Mouse (Mus musculus): ENCODE measurements around the gene Elp5.
"Not testable (repeated sequence)": the region's sequence is repeated elsewhere in the genome, so short reads cannot be mapped to it uniquely, and the experiment has no call there.

Elp5 gene

DNA sequence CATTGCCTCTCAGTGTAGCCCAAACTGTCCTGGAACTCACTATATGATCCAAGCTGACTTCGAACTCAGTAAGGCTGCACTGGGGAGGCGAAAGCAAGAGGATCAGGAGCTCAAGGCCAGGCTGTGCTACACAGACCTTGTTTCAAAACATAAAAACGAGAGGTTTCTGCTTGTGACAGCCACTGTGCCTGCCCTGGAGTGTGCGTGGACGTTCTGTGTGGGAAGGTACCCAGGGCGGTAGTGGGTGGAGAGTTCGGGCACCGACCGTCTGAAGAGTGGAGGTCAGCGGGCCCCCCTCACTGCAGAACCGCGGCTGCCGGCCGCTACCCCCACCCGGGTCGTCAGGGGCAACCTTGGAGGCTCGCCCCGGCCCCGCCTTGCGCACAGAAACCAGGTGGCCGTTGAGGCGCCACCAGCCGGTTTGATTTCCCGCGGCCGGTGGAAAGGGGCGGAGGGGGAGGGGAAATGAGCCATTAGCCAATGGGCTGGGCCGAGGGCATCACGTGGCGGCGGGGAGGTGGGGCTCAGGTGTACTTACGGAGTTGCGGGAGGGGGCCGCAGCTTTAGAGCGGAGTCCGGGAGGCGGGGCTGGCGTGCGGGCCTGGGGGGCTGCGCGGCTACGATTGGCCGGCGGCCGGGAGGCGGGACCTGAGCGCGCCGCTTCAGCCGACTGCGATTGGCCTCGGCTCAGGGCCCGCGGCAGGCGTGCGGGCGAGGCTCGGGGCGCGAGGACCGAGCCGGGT is 47.0 kb downstream of the Elp5 start, which contains the start of gene Ybx2:
Ybx2 (plus strand) TSS at position 660 of the 743 bp plus-strand sequence.
- DNase-seq (ENCODE audit: extremely low spot score, low read depth, low spot score): peak; percentile 33

DNA sequence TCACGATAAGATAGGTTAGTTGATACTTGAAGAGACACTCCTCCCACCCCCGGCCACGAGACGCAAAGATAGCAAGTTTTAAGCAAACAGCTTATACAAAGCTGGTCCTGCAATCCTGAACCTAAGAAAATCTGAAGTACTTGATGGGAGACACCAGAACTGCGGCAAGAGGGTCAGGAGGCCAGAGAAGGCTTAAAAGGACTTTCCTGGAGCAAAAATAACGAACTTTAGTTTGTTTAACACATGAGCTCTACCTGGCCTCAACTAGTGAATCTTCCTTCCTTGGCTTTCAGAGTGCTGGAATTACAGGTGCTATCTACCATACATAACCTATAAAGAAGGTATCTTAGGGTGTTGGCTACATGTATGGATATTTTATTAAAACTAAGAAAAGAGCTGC is 47.6 kb downstream of the Elp5 start:
- no peak for DNase-seq (ENCODE audit: extremely low spot score, low read depth, low spot score)

DNA sequence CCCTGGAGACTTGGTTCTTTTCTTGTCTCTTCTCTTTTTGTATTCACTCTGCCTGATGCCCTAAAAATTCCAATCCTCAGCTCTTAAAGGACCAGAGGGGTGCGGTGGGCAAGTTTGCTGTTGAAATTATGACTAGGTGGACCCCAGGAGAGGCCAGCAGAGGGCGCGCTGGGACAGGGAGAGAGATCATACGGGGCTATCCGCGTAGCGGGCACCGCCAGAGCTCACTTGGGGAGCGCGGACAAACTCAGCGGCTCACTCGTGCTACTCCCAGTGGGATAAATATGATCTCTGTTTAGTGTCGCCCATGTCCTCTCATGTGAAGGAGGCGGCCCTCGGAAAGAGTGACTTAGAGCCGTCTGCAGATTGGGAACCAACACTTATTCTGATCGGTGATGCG is 48.1 kb downstream of the Elp5 start:
- DNase-seq (ENCODE audit: extremely low spot score, low read depth, low spot score): peak; percentile 81

- DNase-seq (ENCODE audit: extremely low spot score, low read depth, low spot score): no peak
Measured at GRCm38 (mm10) chr11:69933066-69933465, 49.3 kb downstream of the Elp5 start.

GRCm38 (mm10) chr11:69932254-69932653 is 50.1 kb downstream of the Elp5 start:
- no peak for DNase-seq (ENCODE audit: extremely low spot score, low read depth, low spot score)

- DNase-seq (ENCODE audit: extremely low spot score, low read depth, low spot score): no peak
Measured at GRCm38 (mm10) chr11:69931769-69932168, 50.5 kb downstream of the Elp5 start.

GRCm38 (mm10) chr11:69930967-69931537 is 51.3 kb downstream of the Elp5 start:
- DNase-seq (ENCODE audit: extremely low spot score, low read depth, low spot score): no peak

- not testable (repeated sequence) for DNase-seq (ENCODE audit: extremely low spot score, low read depth, low spot score)
Measured at GRCm38 (mm10) chr11:69930176-69930575, 52.1 kb downstream of the Elp5 start.

GRCm38 (mm10) chr11:69929712-69930111 is 52.6 kb downstream of the Elp5 start:
- DNase-seq (ENCODE audit: extremely low spot score, low read depth, low spot score): no peak

DNA sequence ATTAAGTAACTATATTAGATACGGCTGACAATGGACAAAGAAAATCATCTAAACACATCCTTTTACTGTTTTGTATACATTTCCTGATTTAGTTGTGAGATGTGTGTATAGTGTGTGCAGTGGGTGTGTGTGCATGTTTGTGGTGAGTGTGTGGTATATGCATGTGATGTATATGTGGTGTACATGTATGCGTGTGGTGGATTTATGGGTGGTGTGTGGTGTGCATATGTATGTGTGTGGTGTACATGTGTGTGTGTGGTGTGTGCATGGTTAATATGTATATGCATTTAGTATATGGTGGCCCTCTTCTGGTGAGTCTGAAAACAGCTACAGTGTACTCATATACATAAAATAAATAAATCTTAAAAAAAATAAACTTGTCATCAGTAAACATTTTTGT is 54.8 kb downstream of the Elp5 start:
- no peak for DNase-seq (ENCODE audit: extremely low spot score, low read depth, low spot score)

DNA sequence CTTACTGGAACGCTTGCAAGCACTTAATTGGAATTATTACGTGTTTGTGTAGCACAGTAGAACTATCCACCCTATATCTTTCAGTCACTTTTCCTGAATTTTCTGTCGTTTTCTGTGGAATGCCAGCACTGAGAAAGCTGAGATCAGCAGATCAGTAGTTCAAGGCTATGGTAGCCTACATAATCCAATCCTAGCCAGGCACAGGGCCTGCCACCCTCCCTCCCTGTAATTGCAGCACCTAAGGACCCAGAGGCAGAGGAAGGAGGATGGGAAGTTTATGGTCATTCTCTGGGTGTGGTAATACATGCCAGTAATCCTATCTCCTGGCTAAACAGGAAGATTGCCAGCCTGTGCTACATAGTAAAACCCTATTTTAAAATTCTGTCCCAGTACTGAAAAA is 59.5 kb downstream of the Elp5 start:
- DNase-seq (ENCODE audit: extremely low spot score, low read depth, low spot score): no peak

DNA sequence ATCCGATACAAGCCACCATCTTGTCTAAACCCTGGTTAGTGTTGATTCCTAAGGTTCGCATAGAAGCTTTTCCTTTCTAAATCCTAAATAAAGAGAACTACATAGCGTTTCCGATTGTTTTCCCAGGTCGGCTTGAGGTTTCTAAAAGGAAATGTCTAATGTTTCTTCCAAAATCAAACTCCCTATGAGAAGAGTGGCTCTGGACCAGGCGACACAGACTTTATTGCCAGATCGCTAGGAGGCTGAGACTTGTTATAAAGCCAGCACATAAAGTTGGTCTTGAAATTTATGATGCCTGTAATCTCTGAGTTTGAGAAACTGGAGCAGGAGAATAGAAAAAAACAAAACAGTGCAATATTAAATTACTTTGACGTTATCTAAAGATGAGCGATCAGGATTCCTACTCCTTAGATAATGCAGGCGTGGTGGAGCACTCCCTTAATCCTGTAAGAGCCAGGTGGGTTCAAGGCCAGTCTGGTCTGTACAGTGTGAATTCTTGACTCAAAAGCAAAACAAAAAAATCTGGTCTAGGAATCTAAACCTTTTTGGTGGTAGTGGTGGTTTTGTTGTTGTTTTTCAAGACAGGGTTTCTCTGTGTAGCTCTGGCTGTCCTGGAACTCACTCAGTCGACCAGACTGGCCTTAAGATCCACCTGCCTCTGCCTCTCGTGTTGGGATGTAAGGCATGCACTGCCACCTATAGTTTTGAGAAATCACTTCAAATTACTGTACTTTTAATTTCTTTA is 60.1 kb downstream of the Elp5 start:
- no peak for DNase-seq (ENCODE audit: extremely low spot score, low read depth, low spot score)

DNA sequence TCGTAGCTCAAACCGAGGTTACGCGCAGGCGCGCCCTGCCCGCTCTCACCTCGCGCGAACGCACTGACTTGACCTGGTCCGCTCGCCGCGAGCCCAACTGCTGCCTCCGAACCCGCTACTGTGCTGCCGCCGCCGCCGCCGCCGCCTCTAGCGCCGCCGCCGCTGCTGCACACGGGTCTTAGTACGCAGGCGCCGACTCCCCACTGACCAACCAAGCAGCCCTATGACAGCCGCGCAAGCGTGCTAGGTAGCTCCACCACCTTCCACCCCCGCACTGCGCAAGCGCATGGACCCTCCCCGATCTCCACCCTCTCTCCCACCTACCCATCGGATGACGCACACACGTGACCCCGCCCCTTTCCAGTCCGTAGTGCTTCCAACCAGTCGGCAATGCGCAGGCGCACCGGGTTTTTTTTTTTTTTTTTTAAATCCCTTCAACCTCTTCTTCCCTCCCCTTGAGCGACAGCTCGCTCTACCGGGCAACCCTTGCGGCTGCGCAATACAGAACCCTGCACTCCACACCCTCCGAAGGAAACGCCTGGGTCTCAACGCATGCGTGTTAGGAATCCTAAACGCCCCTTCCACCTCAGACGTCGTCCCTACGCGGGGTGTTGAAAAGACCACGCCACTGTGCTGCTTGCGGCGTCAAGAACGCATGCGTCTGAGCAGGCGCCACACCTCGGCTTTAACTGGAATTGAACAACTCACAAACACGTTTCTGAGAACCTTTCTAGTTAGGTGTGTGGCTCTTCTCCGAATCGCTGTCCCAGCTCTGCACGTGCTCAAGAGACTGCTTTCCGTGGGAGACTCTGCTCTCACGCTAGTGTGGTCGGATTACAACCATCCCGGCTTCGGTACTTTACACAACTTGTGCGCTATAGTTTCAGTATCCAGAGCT is 61.0 kb downstream of the Elp5 start, which contains the start of gene Eif5a:
Eif5a (minus strand) TSS at position 845 of the 898 bp plus-strand sequence.
- peak; percentile 99 for DNase-seq (ENCODE audit: extremely low spot score, low read depth, low spot score)

GRCm38 (mm10) chr11:69920266-69921031 is 61.9 kb downstream of the Elp5 start:
- no peak for DNase-seq (ENCODE audit: extremely low spot score, low read depth, low spot score)

- no peak for DNase-seq (ENCODE audit: extremely low spot score, low read depth, low spot score)
Measured at GRCm38 (mm10) chr11:69919661-69920265, 62.6 kb downstream of the Elp5 start.

DNA sequence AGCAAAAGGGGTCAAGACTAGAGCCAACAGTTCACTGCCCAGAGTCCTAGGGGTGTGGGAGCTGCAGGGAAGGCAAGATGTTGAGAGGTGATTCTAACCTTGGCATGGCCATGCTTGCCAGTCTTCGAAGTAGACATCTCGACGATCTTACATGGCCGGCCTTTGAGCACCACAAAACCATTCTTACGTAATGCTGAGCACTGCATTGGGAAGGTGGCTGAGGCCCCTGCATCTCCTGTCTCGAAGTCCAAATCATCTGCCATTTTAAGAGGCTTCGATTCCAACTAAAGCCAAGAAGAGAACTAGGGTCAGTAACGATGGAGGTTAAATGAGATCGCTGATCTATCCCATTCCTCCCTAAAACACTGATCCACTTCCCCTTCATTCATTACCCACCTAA is 63.3 kb downstream of the Elp5 start:
- no peak for DNase-seq (ENCODE audit: extremely low spot score, low read depth, low spot score)
